Mouse (Mus musculus) CD4-positive, CD25-positive, alpha-beta regulatory T cell, adult 2 months (primary cell): ENCODE results near the gene Eml5.

Source experiments
- DNase-seq: peaks from one replicate; pipeline ENCODE4 v3.0.0-alpha.2; 2012; ENCODE audit warnings: low read depth, low spot score

Gene Eml5

DNA sequence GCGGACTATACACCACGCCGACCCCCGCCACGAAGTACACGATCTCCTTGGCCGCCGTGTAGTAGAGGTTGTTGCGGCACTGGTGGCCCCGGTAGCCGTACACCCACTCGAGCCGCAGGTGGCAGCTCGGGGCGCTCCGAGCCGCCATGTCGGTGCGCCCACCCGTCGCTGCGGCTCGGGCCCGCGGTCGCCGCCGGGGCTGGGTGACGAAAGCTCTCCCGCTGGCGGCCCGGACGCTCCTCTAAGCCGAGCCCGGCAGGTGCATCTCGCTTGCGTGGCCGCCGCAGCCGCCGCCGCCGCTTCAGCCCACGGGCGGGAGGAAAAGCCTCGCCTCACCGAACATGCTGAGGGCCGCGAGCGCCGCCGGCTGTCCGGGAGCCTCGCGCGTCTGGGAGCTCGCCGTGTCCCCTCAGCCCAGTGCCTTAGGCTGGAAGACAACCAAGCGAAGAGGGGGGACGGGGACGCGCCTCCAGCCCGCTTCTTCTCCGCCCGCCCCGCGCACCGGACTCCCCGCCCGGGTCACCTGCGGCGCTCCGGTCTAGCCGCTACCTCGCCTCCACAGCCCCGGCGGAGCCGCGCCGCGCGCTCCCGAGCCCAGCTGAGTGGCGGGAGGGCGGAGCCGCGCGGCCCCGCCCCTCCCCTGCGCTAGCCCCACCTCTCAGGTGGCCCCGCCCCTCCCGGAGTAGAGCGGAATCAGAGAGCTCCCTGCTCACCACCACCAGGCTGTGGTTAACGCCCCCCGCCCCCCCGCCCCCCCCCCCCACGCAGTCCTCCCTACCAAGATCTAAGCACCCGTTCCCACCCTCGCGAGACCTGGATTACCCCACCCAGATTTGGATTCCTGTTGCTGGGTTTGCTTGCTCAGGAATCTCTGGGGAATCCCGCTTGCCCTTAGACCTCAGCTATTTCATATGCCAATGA is at the start of gene Eml5:
Gene Eml5 (minus strand): TSS at position 604 of the 921 bp plus-strand sequence.
- DNase-seq: peak; percentile 91

GRCm38 (mm10) chr12:98932856-98933255 is 31.6 kb upstream of the Eml5 start:
- DNase-seq: no peak

DNA sequence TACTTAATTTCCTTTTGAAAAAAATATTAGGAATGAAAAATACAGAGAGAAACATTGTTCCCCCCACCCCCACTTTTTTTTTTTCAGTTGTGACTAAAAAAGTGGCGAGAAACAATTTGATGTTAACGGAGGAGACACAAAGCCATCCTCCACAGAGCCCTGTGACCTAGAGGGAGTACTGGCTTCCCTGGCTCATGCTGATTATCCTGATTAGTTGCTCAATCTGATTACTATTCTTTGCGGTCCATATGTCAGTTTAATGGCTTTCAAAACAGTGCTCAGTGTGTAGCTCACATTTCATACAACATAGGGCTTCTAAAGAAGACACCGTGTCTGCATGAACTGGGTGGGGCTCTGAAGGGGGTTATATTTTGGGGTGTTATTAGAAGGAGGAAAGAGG is 31.2 kb upstream of the Eml5 start:
- DNase-seq: no peak

DNA sequence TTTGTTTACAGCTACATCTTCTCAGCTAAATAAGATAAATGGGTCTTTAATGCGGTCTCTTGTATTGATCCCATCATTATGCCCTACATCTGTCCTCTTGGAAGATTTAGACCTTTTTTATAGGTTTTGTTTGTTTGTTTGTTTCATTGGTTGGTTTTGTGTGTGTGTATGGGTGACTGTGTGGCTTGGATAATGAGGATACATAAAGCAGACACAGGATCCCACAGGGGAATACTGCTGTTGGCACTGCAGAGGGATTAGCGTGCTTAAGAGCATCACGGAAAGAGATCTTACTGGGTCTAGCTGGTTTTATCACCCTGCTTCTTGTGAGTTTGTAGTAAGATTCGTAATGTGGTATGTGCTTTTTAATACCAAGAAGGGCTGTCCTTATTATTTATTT is 29.9 kb upstream of the Eml5 start:
- DNase-seq: no peak

GRCm38 (mm10) chr12:98920194-98920991 is 19.1 kb upstream of the Eml5 start, which contains the start of gene Ttc8:
Gene Ttc8, plus strand, starts transcription at chr12:98920574.
- peak; percentile 84 for DNase-seq

DNA sequence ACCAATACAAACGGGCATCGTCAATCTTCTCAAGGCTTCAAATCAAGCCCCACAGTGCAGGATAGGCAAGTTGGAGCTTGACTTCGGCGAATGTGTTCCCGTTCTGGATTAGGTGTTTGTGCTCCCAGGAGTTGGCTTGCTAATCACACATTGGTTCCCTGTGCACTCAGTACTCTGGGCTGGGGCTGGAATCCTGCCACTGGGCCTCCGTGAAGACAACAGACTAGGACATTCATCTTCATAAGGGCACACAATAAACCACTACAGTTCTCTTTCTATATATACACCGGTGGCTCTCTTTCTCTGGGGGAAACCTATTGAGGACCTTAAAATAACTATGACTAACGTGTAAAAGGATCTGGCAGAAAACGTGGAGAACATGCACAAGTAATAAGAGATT is 8.8 kb upstream of the Eml5 start:
- DNase-seq: no peak

DNA sequence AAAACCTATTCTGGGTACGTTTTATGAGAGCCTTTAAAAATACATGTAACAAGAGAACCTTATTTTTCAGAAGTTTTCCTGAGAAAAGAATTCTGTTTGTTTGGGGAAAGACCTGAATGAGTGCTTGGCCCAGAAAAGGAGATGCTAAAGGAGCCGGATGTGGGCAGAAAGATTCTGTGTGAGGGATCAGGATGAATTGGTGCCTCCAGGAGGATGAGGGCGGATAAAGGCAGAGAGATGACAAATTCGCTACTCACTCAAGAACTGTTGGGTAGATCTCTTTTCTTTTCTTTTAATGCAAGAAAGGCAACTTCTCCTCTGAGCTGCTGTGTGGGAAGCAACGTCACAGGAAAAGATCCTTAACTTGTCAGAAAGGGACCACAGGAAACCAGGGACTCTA is 4.2 kb upstream of the Eml5 start:
- DNase-seq: no peak

DNA sequence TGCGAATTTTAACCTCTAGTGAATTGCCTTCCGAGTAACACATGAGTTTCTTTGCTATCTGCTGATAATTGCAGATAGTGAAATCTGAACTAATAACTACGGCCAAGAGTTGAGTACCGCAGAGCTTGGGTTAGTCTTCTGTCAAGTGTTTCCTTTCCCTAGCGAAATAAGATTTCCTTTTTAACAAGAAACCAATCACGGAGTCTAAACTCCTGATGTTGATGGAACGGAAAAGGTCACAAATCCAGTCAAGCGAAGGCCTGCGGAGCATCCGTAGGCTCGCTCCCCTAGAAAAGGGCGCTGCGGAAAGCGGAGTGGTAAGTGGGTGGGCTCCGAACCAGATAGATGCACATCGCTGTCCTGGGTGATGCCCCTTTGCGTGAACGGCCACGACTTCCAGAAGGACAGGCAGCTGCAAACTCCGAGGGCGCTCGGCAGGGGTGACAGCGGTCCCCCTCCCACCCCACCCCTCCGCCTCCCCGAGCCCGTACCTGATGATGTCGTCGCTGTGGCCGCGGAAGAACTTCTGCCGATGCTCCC is 873 bp downstream of the Eml5 start:
- DNase-seq: no peak

GRCm38 (mm10) chr12:98899676-98900075 is 1.6 kb downstream of the Eml5 start:
- no peak for DNase-seq

- DNase-seq: peak; percentile 14
Measured at GRCm38 (mm10) chr12:98896761-98897160, 4.5 kb downstream of the Eml5 start.

DNA sequence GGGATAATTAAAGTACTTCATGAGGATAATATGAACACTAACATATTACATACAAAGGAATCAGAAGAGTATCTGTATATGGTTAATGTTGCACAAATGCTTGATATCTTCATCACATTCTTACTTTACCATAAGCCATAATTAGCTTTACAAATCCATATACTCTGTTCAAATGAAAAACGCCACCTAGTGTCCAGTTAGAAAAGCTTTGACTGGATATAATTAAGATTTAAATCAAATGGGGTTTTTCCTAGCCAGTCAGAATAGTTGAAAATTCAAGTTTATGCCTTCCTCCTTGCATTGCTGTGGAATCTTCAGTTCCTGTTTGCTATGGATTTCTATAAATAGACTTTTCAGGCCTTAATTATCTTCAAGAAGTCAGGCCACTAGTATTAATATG is 16.8 kb downstream of the Eml5 start:
- peak; percentile 45 for DNase-seq

DNA sequence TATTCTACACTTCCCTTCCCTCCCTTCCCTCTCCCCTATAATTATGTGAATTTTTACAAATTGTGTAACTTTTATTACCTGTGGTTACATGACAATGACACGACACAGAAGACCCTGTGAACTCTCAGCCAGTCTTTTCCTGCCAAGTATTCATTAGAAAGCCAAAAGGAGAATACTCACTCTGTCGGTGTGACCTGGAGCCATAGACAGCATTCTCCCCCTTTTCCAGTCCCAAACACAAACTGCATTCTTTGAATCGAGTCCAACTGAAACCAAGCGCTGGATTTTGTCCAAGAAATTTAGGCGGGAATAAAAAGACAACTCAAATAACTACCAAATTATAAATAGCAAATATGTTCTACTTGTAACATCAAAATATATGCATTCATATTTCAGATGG is 19.5 kb downstream of the Eml5 start:
- DNase-seq: no peak

- no peak for DNase-seq
Measured at GRCm38 (mm10) chr12:98878693-98879092, 22.6 kb downstream of the Eml5 start.

GRCm38 (mm10) chr12:98875216-98875615 is 26.1 kb downstream of the Eml5 start:
- DNase-seq: no peak

GRCm38 (mm10) chr12:98872836-98873235 is 28.4 kb downstream of the Eml5 start:
- DNase-seq: no peak

DNA sequence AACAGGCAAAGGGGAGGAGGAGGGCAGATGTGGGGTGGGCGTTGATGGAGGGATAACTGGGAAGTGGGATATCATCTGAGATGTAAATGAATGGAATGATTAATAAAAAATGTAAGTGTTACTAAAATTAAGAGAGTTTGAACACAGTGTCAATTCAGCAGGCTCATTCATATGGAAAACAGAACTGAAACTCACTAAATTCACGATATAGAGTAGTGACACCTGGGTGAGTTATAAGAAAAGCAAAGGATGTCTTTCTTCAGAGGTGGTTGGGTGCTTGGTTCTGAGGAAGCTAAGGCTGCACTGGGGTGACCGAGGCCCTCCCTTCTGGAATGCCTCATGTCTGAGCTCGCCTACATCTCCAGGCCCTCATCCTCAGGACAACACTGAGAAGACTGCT is 37.8 kb downstream of the Eml5 start:
- no peak for DNase-seq

DNA sequence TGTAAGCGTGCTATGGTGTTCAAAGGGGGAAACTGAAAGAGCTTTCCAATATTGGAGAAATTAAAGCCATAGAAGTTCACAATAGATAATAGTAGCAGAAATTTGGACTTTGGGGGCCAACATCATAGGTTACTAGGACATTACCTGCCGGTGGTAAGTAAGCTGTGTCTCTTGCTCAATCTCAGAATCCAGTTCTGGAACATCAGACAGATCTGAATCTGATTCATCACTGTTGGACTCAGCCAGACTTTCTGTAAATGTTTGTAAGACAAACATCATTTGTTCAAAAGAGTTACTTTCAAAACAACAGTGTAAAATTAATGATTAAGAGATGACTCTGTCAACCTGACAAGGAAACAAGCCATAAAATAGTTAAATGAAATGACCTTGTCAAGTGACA is 41.0 kb downstream of the Eml5 start:
- no peak for DNase-seq

DNA sequence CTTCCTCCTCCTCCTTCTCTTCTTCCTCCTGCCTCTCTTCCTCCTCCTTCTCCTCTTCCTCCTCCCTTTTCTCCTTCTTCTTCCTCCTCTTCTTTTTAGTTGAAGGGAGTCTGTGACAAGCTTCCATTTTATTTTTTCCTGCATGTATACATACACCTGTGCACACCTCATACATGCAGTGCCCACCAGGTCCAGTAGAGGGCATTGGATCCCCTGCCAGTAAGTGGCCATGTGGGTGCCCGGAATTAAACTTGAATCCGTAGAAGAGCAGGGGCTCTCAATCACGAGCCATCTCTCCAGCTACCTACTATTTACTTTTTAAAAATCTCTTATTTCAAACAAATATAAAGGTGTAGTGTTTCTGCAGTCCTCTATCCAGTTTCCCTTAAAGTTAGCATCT is 50.5 kb downstream of the Eml5 start:
- DNase-seq: peak; percentile 74

- no peak for DNase-seq
Measured at GRCm38 (mm10) chr12:98844774-98845173, 56.5 kb downstream of the Eml5 start.

DNA sequence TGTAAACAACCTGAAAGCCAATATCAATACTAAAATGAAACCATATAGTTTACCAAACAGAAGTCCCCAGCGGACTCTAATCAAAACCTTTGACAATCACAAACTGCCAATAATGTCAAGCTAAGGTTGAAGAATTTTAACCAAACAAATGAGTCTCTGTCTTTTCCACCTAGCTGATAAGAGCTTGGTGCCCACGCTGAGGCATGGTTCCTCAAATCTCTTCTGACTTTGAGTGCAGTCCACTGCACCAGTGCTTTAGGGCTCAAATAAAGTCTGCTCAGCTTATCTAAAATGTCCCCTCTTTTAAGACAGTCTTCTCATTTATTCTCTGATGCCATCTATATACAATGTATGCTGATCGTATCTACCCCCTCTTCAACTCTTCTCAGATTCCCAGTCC is 61.1 kb downstream of the Eml5 start:
- DNase-seq: no peak

- no peak for DNase-seq
Measured at GRCm38 (mm10) chr12:98837940-98838339, 63.3 kb downstream of the Eml5 start.

DNA sequence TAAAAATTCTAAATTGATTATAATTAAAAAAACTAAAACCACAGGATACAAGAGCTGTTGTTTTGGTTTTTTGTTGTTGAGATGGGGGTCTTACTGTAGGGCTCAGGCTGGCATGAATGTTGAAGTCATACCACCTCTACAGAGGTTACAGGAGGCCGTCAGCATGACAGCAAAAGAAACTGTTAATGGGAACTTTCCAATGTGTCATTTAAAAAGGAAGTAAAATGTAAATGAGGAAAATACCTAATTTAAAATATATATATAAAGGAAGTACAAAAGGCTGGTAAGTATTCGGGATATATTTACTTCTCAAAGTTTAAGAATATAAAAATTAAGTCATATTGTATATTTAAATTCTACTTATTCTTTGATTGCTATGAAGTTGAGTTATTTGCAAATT is 65.8 kb downstream of the Eml5 start:
- no peak for DNase-seq
